Mouse (Mus musculus) lung, postnatal 25 days (tissue): Measurements from ENCODE around the gene Smarcb1.

ENCODE experiments used
- DNase-seq: peaks from one replicate; pipeline ENCODE4 v3.0.0; 2022; ENCODE audit warnings: low spot score

Gene Smarcb1

DNA sequence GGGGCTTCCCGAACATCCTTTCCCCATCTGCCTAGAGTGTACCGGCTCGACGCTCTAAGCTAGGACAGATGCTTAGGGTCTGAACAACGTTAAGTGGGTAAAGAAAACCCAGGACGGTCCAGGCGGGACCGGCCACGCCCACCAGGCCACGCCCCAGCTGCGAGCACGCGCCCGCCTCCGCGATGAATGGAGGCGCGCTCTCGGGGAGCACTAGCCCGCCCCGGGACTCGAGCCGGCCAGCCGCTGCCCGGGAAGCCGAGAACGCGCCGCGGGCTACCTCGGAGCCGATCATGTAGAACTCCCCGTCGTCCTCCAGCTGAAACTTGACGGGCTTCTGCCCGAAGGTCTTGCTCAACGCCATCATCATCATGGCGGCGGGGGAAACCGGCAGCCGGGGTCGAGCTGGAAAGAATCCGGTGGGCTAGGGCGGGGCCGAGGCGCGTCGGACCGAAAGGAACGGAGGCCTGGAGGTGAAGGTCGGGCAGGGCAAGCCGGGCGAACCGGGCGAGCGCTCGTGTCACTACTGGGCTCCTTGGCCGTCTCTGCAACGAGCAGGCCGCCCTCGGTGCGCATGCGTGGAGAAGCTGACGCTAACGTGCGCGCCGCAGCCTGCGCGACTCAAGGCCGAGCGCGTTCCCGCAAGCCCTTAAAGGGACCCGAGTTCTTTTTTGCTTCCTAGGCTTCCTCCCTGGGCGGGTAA lies at the start of gene Smarcb1:
Smarcb1 (minus strand) TSS at position 592 of the 700 bp plus-strand sequence.
- peak; percentile 95 for DNase-seq

DNA sequence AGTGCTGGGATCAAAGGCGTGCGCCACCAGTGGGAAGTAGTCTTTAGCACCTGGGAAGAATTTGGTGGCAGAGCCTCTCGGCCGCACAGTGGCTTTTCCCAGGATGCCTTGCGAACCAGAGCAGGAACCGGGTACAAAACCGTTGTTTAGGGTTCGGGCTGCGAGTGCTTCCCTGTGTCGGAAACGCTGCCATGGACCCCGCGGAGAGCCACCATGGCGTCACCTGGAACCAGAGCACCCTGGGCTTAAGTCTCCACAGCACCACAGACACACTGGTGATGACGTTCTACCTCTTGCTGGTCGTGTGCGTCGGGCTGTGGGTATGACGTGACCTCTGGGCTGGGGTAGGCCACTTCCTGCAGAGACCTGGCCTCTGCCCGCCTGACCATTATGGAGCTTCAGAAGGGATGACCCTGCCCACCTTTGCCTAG lies 33.0 kb upstream of the Smarcb1 start, which contains the start of gene Gm5134:
Gm5134 (plus strand) TSS at position 134 of the 431 bp plus-strand sequence.
- no peak for DNase-seq

DNA sequence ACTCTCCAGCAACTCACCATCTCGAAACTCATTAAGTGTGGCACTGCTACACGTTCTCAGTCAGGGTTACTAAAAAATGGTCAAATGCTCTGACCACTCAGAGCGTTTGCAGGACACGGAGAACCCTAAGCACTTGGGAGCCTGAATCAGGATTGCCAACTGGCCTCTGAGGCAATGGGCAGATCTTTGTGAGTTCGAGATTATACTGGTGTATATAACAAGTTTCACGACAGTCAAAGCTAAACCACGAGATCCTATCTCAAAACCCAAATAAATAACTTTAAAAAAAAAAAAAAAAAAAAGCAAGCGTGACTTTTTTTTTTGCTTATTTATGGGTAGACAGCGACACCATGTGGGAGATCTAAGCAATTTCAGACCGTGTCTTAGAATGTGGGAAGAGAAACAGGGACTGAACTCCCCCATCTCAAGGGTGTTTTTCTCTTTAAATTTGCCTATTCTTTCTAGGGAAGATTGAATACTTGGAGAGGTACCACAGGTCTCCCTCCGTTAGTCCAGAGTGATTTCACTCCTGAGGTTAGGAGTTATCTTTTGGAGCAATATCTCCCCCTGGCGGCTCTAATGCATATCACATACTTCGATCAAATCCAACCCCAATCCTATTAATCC lies 30.1 kb upstream of the Smarcb1 start:
- DNase-seq, result peak; percentile 36

DNA sequence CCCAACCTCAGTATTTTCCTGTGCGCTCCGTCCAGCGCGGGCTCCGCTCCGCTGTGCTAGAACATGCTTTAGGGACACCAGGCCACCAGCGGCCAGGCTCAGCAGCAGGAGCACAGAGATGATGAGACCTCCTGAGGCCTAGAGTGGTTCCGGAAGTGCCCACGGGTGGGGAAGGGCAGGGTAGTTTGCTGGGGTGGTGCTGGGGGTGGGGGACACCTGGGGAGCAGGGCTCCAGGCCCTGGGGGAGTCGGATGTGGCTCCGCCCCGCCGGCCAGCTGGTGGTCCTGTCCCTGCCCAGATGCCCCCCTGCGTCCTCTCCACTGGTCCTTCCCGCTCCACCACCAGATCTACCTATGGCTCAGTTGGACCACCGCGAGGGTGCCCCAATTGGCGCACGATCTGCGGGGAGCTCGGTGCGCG lies 29.4 kb upstream of the Smarcb1 start:
- DNase-seq, result no peak

DNA sequence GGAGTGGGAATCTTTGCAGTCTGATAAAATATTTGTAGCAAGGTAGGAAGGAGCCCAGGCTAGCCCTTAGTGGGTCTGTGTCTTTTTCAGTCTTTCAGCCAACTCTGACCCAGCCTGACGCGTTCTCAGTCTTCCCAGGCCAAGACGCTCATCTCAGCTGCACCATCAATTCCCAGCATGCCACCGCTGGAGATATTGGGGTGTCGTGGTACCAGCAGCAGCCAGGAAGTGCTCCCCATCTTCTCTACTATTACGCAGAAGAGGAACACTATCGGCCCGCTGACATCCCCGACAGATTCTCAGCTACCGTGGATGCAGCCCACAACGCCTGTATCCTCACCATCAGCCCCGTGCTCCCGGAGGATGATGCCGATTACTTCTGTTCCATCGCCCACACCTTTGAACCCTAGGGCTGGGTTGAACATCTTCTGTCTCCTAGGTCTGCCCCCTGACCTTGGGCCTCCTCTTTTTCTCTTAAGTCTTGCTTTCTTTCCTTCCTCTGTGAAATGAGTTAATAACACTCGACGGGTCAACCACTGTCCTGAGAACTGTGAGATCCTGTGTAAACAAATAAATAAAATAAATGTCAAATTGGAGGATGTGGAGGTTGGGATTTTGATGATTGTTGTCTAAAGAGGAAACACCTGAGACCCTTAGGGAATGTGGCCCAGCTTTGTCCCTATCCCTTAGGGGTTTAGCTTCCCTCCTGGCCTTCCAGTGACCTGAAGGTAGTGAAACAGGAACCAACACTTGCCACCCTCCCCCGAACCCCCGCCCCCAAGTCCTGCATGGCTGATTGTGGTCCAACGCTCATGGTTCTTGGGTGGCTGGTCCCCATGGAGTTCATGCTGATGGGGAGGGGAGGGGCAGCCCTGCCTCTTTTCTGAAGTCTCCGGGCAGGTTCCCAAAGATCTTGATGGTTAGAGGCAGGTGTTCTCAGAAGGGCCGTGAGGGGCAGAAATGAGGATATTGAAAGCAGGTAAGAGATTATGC lies 27.9 kb upstream of the Smarcb1 start:
- DNase-seq, result no peak

DNA sequence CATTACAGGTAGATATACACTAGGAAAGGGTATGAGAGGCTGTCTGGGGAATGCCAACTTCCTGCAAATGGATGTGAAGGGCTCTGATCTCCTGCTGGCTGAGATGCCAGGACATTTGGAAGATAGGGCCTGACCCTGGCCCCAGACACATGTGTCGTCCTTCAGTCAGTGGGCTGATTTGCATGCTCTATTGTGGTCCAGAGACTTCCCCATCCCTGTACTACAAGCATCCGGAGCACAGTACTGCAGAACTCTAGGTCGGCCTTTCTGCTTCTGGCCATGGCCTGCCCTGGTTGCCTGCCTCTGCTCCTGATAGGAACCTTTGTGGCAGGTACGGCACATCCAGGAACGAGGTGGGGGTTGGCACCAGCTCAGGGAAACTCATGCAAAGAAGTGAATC lies 26.7 kb upstream of the Smarcb1 start:
- no peak for DNase-seq

DNA sequence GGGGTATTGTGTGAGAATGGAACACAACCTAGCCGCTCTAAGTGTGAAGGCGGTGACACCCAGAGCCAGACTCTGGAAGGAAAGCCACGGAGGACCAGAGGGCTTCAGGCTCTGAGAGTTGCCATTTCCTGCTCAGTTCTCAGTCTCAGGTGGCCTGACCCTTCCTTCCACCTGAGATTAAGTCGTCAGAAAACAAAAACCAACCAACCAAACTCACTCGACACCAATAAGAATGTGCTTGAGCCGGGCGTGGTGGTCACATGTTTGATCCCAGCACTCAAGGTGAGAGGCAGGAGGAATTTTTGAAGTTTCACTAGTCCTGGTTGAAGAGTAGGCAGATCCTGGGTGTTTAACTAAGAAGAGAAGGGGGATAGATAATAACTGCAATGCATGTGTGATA lies 24.5 kb upstream of the Smarcb1 start:
- DNase-seq, result peak; percentile 84

DNA sequence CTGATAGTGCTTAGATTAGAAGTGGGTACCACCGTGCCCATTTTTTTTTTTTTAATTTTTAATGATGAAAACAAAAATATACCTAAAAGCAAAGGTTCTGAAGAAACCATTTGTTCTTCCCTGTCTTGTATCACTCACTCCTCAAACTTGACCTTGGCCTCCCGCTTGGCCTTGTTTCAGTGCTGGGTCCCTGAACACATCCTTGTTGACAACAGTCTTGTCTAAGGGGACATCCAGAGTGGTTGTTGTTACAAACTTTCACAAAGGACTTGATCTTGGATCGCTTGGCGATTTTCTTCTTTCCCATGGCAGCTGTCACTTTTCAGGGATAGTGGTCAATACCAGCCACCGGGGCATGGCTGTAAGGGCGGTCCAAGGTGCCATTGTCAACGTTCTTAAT lies 23.8 kb upstream of the Smarcb1 start:
- DNase-seq, result no peak

DNA sequence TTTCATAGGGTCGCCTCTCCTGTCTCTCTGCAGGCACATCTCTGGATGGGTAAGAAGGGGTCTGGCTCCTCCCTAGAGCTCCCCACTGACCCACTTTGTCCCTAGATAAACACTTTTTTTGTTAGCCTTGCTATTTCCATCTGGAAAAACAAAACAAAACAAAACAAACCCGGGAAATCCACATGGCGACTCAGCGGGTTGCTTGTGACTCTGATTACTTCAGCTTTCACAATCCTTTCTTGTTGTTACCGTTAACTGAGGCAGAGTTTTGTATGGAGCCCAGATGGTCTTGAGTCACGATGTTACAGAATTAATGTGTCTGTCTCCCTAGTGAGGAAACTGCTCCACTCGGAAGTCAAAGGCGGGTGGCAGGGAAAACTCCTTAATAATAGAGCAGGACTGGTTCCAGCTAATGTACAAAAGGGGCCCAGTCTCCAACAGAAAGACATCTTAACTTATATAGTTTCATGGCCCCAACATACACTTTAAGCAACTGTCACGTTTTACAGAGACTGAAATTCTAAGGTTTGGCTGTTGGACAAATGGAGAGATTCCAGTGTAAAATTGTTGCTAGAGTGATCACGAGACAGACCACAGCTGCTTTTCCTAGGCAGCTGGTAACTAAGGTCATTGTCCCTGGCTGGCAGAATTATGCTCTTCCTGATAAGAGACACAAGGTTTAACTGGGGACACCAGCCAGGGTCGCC lies 22.8 kb upstream of the Smarcb1 start:
- DNase-seq, result no peak

GRCm38 (mm10) chr10:75942736-75943477 lies 21.5 kb upstream of the Smarcb1 start, which contains the start of gene Vpreb3:
Vpreb3 (plus strand) TSS chr10:75943057.
- no peak for DNase-seq

DNA sequence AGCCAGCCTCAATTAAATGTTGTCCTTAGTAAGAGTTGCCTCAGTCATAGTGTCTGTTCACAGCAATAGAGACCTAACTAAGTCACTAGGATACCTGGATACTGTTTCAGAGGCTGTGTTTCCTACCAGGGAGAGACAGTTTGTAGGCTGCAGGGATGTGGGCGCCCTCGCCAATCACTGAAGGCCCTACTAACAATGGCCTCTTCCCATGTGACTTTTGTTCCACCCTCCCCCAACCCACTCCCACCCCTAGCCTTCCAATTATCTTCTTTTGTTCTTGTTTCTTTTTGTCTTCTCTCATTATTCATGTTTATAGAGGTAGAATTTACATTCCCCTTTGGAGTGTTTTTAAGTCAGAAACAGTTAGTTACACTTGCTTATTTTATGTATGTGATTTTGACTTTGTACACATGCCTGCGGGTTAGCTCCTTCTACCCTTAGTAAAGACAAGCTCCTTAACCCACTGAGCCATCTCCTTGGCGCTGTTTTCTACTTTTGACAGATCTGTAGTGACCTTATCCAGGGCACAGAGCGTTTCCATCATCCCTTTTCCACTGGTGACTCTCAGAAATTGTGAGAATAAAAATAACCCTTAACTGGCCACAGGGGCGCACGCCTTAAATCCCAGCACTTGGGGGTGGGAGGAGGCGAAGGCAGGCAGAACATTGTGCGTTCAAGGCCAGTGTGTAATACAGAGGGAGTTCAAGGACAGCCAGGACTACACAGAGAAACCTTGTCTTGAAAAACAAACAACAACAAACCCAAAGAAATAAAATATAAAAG lies 19.8 kb upstream of the Smarcb1 start:
- no peak for DNase-seq

- DNase-seq, result no peak
These were observed 19.1 kb upstream of the Smarcb1 start, which contains the start of gene Gm867 for GRCm38 (mm10) chr10:75940520-75940919. Gm867 (minus strand) TSS chr10:75940672.

DNA sequence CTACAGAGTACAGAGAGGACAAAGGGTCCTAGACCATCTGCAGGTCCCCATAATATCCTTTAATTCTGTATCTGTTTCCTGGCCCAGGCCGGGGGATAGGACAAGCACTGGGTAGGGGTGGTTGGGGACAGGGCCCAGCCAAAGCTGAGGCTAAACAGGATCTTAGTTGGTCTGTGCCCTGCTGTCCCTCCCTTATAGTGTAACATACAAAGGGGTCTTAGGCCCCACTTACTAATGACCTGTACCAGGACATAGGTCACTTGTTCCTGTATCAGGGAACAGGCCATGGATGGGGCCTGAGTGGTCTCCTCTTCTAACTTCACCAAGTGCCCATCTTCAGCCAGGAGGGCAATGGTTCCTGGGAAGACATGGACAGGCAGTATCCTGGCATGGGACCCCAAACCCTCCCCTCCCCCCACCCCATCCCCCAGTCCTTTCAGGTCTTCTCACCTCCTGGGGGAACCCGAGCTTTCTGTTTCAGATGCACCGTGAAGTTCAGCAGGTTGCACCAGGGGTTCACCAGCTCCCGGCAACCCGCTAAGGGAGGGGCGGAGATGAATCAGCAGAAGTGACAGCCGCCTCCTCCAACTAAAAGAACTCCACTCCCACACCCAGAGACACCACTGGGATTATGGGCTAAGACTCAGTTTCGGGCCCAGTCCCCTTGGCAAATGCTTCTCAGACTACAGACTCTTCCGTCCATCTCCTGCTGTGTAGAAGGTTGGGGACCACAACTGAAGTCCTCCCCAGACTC lies 18.2 kb upstream of the Smarcb1 start:
- DNase-seq, result no peak

GRCm38 (mm10) chr10:75937851-75938643 lies 16.6 kb upstream of the Smarcb1 start:
- no peak for DNase-seq

DNA sequence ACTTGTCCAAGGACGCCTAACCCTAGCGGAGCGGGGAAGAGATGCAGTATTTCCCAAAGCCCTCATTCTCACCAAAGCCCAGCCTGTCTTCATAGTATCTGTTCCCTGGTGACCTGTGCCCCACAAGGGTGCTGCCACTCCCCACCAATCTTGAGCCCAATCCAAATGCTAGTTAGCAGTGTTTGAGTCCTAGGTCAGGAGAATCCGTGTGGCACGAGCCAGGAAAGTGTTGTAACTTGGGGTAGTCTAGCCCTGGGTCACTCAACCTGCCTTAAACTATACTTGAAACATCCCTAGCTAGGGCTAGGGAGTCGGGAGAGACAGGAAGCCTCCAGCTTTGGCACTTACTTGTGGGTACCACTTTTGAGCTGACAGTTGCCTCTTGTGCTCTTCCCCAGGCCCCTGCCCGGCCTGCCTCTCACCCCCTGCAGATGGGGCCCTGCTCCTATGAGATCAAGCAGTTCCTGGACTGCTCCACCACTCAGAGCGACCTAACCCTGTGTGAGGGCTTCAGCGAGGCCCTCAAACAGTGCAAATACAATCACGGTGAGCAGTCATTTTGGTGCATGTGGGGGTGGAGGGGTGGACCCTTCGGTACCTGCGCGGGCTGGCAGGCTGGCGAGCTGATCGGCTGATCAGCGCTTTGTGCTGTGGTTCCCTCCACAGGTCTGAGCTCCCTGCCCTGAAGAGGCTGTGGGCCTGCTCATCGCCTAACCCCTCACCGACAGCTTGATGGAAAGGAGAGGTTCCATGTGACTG lies 15.7 kb upstream of the Smarcb1 start:
- DNase-seq, result no peak

DNA sequence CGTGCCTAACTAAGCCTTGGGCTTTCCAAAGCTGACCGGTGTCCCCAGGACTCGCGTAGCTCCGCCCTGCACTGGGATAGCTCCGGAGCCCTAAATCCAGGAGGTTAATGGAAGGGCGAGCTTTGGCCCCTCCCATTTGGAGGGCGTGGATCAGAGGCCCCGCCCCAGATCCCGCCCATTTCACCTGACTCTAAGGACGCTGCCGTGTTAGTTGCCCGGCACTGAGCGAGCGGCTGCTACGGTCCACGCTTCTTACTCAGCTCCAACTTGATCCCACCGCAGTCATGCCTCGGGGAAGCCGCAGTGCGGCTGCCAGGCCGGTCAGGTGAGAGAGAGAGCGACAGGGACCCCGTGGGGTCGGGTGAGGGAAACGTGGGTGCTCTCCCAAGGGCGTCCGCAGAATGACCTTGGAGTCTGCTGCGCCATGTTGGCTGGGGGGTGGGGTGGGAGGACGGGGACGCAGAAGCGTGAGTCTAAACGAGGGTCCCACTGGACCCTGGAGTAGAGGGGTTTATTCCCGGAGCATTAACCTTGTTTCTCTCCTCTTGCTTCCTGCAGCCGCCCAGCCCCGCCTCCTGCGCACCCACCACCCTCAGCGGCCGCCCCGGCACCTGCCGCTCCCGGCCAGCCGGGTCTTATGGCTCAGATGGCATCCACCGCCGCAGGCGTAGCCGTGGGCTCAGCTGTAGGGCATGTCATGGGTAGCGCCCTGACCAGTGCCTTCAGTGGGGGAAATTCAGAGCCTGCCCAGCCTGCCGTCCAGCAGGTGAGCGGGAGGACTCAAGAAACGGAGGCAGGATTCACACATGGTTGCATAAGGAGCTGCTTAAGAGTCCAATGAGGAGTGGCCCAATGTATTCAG lies 14.5 kb upstream of the Smarcb1 start, which contains the start of gene Mmp11:
Mmp11 (minus strand) TSS at position 817 of the 862 bp plus-strand sequence.
- DNase-seq, result peak; percentile 73

GRCm38 (mm10) chr10:75934991-75935390 lies 13.6 kb upstream of the Smarcb1 start:
- no peak for DNase-seq
